Mouse (Mus musculus): ENCODE measurements around the gene Mrap. TPM values are rescaled to one million over a fixed set of nuclear protein-coding genes. Genes with fewer than 3 reads are reported as not detected.

The Mrap gene
- total RNA-seq, 2 experiments from 2014 or later = 3.0 to 6.6 TPM

DNA sequence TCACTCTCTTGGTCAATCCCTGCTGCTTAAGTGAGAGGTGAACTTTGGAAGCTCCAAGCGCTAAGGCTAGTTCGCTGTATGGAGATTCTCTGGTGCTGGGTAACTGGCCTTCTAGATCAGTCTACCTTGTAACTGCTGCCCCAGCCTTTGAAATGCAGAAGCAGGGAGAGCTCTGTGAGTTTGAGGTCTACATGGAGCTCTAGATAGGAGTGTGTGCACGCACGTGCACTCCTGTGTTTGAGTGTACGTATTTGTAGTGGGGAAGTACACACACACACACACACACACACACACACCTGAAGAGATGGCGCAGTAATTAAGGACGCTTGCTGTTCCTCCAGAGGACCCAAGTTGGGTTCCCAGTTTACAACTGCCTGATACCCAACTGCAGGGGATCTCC is 10.2 kb downstream of the Mrap start:
- DNase-seq (ENCODE audit: low spot score in 2 of 2) = no peak

DNA sequence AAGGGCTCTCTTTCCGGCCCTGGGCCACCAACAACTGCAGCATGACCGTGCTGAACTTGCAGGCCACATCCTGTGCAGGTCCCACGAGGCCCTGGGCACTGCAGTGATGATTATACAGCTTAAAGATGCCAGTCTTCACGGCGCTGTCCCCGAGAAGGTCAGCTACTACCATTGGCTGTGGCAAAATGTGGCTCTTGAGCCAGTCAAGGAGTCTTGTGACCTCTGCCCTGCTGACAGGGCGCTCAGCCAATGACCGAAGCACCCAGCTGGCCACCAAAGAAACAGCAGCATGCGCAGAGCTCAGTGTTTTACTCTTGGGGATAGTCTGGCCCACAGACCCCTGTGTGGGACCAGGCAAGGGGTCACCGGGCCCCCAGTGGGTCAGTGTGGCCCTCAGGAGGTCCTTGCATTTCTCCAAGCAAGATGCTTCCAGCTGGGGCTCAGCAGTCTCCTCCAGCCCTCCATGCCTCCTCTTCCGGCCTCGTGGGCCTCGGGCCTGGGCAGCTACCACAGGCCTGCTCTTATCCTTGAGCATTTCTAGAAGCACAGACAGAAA is 15.5 kb downstream of the Mrap start:
- no peak for DNase-seq (ENCODE audit: low spot score in 2 of 2)

DNA sequence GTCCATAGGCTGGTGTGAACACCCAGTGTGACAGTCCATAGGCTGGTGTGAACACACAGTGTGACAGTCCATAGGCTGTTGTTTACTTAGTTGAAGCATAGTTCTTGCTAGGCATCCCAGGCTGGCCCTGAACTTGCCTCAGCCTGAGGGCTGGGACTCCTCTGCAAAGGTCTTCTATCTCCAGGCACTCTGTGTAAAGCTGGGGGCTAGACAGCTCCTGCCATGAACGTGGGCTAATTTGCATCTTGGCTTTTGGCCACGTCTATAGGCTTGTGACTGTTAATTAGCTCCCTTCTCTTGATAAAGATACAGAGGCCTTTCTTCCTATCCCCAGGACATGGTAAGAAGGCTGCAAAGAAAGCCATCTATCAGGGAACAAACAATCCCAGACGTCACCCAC is 21.3 kb downstream of the Mrap start:
- no peak for DNase-seq (ENCODE audit: low spot score in 2 of 2)

DNA sequence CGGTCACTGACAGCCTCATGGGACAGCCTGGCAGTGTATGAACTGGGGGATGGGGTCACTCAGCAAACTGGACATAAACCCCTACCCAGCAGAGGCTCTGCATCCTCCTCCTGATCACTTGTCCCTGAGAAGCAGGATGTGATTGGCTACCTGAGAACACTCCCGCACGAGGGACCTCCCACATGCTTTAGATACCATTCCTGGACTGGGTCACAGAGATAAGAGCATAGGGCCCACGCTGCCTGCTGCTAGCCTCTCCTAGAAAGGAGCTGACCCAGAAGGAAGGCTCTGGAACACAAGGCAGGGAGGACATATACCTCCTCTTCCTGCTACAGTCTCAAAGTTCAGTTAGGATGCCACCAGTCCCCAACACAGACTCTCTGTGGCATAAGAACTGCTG is 22.5 kb downstream of the Mrap start:
- DNase-seq (ENCODE audit: low spot score in 2 of 2) = no peak

DNA sequence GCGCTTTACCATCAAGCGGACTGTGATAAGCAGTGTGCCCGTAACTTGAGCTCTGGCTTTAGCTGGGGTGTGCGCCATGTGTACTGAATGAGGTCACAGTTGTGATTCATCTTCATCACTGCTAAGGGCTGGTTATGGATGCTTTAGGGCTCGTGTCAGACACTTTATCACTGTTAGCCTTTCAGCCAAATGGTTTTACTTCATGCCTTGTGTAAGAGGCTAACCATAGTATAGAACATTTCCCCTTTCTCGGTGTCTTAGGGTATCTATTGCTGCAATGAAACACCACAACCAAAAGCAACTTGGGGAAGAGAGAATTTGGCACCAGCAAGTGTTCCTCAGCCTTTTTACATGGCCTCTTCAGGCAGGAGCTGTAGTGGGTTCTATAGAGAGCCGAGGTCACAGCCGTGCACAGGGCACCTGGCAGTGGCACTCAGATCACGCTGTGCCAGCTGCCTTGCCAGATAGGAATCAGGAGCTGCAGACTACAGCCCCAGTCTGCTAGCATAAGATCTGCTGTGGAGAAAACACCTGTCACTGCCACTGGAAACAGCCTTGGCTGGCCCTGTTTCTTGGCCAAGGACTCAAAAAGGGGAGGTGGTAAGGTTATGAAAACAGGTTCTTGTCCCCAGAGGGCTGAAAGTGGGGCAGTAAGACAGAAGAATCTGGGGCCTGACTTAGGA is 27.3 kb downstream of the Mrap start:
- no peak for DNase-seq (ENCODE audit: low spot score in 2 of 2)

DNA sequence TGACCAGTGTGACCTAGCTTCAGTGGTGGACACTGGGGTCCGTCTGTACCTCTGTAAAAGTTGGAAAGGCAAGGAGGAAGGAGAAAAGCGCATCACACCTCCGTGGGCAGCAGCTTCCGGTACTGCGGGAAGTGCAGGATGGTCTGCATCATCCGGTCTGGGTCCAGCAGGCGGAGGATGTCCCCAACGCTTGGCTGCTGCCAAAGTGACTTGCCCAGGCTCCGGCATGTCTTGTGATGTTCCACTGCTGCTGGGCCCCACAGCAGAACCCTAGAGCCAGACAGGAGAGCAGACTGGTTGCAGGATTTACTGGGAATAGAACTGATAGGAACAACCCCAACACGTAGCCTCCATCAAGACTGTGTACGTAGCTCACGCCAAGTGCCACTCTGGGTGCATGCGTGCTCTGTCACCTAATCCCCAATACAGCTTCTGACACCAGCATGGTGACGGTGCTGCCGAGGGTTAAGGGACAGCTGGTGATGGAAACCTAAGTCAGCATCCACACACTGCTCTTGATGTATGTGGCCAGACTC is 29.0 kb downstream of the Mrap start:
- no peak for DNase-seq (ENCODE audit: low spot score in 2 of 2)

DNA sequence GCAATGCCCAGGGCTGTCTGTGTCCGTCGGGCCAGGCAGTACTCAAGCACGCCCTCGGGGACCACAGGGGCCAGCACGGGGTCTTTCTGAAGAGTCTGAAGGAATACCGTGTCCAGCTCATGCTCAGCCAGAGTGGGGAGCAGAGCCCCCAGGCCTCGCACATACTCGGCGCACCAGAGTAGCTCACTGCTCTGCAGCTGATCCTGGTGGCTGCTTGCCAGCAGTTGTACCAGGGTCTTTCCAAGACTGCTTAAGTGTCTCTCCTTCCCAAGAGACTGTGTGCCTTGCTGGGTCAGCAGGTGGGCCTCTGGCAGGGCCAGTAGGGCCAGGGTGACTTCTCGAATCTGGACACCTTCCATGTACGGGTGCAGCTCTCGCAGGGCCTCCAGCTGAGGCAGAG is 36.2 kb downstream of the Mrap start:
- DNase-seq (ENCODE audit: low spot score in 2 of 2) = no peak

DNA sequence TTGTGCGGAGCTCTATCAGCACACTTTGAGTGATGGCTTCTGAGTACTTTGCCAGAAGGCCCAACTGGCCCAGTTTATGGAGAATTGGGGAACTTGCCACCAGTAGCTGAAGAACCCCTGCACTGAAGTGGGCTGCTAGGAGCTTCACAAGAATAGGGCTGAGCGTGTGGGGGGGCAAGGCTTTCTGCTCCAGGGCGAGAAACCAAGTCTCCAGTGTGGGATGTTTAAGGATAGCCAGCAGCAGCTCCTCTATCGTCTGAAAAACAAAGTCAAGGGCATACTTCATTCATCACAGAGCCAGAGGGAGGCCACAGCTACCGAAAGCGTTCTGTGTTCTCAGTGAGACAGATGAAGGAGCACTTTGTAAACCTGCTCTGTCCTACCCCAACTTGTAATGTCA is 36.6 kb downstream of the Mrap start:
- no peak for DNase-seq (ENCODE audit: low spot score in 2 of 2)

DNA sequence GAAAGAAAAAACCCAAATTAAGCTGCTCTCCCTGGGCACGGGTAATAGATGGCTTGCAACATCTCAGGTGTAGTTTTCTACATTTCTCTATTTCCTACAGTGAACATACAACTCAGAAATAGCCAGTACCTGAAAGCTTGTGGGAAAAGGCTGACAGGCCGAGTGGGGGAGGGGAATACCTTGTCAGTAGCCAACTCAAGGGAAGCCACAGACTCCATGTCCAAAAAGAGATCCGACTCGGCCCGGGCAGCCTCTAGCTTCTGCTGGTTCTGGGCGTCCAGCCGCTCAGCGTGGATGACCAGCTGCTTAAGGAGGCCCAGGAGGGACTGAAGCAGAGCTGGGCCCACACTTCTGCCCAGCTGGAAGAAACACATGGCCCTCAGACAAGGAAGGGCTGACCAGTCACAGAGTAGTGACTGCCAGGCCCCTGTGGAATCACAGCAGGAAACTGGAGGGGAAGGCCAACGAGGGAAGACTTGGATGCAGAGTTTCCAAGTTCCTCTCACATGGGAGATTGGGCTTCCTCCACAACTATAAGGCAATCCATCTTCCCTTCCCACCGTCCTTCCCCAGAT is 38.0 kb downstream of the Mrap start:
- DNase-seq (ENCODE audit: low spot score in 2 of 2) = no peak

DNA sequence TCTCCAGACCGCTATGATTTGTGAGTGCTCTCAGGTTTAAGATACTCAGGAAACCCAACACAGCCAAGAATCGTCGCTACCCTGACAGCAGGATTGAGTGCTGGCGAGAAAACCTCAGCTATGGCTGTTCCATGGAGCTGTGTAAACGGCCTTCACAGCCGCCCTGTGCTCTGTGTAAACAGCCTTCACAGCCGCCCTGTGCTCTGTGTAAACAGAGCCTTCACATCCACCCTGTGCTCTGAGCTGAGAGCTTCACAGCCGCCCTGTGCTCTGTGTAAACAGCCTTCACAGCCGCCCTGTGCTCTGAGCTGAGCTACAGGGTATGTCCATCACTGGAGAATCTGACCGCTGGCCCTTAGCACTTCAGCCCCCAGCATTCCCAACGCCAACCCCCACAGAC is 41.8 kb downstream of the Mrap start:
- DNase-seq (ENCODE audit: low spot score in 2 of 2) = no peak

DNA sequence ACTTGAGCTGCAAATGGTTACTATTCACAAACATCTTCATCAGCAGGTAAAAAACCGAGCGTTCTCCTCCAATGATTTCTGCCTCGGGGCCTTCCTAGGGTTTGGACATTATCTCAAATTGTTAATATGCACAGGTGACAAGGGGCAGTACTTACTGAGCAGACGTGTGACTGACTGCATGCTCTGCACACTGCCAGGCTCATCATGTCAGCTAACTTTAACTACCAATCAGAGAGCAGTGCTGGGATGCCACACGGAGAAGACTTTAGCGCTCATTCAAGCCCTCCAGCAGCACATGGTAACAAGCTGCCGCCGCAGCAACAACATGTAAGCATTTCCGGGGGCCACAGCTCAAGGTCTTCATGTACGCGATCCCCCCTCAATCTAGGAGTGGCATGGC is 45.3 kb downstream of the Mrap start:
- no peak for DNase-seq (ENCODE audit: low spot score in 2 of 2)

DNA sequence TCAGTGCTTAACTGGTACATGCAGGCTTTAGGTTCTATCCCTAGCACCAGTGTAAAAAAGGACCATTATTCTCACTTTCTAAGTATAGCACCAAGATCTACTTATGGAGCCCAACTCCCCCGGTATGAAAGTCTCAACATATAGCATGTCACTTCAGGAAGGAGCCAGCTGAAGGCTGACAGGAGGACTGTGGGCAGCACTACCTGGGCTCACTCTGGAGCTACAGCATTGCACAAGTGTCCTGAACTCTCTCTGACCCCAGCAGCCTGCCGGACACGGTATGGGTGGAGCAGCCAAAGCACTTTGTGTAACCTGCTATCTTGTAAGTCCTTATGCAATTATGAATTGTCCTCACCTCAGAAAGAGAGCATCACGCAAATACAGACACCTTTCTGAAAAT is 47.2 kb downstream of the Mrap start:
- no peak for DNase-seq (ENCODE audit: low spot score in 2 of 2)

DNA sequence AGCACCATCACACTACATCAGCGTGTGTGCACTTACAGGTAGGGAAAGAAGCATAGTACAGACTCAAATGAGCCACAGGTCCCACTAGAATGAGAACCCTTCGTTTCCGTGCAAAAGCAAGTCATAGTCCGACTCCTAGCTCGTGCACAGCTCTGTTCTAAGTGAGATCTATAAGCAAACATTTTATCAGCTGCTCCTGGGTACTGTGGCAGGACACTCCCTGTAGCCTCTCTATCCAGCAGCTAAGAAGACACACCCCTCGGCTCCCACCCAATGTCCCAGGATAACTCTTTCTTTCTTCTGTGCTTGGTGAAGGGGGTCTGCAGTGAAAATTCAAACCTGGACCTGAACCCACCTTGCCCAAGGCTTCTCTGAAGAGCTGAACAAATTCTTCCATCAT is 50.6 kb downstream of the Mrap start:
- DNase-seq (ENCODE audit: low spot score in 2 of 2) = no peak

DNA sequence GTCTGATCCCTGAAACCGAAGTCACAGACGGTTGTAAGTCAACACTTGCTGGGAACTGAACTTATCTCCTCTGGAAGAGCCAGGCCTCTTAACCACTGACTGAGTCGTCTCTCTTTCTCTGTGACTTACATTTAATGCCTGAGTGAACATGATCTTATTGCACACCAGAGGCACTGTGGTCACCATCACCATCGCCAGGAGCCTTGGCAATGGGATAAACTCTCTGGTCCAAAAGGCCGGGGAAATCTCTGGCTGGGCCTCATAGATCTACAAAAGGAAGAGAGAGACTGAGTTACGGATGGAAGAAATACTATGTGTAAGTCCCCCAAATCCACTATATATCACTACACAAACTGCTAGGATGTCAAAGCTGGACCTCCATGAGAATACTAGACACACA is 52.9 kb downstream of the Mrap start:
- DNase-seq (ENCODE audit: low spot score in 2 of 2) = no peak

DNA sequence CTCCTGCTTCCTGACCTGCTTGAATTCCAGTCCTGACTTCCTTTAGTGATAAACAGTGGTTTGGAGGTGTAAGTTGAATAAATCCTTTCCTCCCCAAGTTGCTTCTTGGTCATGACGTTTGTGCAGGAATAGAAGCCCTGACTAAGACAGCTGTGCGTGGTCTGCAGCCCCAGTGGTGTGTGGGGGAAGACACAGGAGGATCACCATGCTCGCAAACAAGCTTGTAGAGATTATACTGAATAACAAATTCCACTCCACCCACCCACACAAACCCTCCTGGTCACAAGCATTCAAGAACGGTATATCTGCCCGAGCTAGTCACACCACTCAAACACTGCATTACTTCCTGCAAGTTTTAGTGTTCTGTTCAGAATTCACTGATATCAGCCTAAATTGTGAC is 54.1 kb downstream of the Mrap start:
- DNase-seq (ENCODE audit: low spot score in 2 of 2) = no peak

DNA sequence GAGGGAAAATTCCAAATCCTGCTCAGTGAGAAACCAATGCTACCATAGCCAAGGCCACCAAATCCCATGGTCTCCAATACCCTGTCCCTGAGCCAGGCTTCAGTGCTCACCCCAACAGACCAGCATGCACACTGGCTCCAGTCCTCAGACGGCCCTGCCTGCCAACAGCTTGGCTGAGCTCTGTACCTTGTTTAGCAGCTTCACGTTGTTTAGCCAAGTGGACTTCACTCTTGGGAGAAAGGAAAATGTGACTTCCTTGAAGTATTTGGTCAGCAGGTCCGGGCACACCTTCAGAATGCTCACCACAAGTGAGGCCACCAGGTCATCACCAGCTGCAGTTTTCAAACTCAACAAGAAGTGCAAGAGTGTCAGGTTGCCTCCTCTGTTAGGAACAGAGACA is 54.5 kb downstream of the Mrap start:
- no peak for DNase-seq (ENCODE audit: low spot score in 2 of 2)

DNA sequence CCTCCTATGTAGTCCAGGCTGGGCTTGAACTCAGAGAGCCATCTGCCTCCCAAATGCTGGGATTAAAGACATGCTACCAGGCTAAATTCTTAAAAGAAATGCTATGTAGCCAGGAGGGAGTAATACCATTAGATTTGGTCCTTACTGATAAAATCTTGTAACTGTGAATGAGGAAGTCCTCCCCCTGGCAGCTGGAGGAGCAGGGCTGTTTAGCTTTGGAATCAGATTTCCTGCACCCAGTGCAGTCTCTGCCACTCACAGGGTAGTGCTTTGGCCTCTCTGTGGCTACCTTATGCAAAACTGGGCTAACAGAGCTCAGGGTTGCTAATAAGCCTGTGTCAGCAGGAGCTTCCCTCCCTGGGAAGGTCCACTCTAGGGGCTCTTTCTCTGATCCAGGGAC is 56.7 kb downstream of the Mrap start:
- DNase-seq (ENCODE audit: low spot score in 2 of 2) = no peak

DNA sequence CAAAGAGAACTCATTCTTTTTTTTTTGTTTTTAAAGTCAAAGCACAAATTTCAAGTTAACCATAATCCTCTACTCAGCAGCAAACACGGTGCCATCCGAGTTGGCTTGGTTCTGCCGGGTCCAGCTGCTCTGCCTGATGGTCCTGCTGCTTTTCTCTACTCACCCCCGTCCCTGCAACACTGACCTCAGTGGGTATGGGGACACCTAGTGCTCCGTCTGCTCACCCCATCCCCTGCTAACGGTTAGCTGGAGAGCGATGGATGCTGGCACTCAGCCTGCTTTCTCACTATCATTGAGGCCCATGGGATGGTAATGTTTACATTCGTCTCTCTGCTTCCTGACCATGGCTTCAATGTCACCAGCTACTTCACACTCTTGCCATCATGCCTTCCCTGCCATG is 60.4 kb downstream of the Mrap start:
- DNase-seq (ENCODE audit: low spot score in 2 of 2) = no peak

DNA sequence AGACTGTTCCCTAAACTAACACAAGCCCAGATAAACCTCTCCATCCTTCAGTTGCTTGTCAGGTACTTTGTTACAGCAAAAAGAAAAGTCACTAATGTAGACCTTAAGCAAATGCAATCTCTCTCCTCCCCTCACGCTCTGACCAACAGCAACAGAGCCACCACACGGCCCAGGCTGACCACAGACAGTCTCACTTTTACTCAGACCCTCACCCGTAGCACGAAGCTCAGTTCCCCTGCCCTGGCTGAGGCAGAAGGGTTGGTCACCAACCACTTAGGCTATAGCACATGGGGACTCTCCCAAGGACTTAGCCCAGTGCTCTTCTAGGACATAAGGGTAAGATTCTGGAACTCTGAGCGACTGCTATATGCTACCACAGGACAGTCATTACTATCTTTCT is 60.8 kb downstream of the Mrap start:
- no peak for DNase-seq (ENCODE audit: low spot score in 2 of 2)
